Mouse (Mus musculus) kidney, adult 10 weeks (tissue): ENCODE measurements around the gene Krtap6-1. TPM values are rescaled to one million over a fixed set of nuclear protein-coding genes. Genes with fewer than 3 reads are reported as not detected.

Experiments
- polyA plus RNA-seq: library from polyadenylated mRNA; stranded (reverse); fragments of 350-450 nt; fragmentation: Illumina TruSeq; extraction: RNeasy Lipid Tissue Mini Kit (QIAGEN cat#74804); gene quantifications from one replicate; pipeline ENCODE4 v1.2.3, GENCODE M21; 2014; ENCODE audit warnings: low read depth, low replicate concordance

The Krtap6-1 gene
- not detected for polyA plus RNA-seq

DNA sequence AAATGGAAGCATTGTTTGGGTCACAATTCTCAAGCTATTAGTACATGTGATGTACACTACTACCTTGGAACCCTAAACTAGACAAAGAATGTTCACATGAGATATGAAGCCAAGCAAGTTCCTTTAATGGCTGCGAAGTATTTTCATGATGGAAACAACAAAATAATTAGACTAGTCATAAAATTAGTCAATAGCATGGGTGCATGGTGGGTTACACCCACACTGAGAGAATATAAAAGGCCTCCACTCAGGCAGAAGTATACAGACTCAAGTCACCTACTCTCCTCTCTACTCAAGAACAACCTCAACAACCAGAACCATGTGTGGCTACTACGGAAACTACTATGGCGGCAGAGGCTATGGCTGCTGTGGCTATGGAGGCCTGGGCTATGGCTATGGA is at the start of gene Krtap6-1:
Gene Krtap6-1 (plus strand): TSS at position 301 of the 400 bp plus-strand sequence.

DNA sequence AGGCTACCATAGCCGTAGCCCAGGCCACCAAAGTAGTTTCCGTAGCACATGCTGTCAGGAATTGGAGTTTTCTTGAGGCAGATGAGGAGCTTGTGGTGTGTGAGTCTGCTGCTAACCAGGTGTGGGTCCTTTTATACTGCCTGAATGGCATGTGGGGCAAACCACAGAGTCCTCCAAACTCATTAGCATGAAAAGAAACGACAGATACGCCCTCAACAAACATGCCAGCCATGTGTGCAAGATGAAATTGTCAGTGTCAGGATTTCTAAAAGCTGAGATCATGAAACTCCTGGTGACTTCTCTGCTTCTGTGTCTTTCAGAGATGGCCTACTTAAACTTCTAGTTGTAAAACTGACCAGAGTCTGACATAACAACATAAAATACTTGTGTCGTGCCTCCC is 20.8 kb upstream of the Krtap6-1 start, which contains the start of gene Krtap22-2:
Gene Krtap22-2 (minus strand): TSS at position 101 of the 400 bp plus-strand sequence.

DNA sequence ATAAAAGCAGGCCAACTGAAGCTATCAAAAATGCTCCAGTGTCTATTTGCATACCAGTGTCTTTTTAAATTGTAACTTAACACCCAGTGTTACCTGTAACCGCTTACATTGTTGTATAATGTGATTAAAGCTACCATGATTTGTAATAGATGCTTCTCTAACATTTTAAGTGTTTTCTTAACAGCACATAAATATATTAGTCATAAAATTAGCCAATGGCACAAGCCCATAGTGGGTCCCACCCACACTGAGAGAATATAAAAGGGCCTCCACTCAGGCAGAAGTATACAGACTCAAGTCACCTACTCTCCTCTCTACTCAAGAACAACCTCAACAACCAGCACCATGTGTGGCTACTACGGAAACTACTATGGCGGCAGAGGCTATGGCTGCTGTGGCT is 16.5 kb upstream of the Krtap6-1 start, which contains the start of gene Gm10229:
Gene Gm10229 (plus strand): TSS at position 301 of the 400 bp plus-strand sequence.

DNA sequence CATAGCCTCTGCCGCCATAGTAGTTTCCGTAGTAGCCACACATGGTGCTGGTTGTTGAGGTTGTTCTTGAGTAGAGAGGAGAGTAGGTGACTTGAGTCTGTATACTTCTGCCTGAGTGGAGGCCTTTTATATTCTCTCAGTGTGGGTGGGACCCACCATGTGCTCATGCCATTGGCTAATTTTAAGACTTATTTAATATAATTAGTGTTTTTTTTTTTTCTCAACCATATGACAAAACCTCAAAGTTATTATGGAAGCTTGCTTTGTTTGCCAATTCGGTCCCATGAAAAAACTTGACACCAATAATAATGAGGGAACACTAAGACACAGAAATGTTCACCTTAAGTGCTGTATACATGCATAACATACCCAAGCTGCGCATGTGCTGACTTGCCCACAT is 9.9 kb downstream of the Krtap6-1 start, which contains the start of gene Gm10228:
Gene Gm10228 (minus strand): TSS at position 101 of the 400 bp plus-strand sequence.

DNA sequence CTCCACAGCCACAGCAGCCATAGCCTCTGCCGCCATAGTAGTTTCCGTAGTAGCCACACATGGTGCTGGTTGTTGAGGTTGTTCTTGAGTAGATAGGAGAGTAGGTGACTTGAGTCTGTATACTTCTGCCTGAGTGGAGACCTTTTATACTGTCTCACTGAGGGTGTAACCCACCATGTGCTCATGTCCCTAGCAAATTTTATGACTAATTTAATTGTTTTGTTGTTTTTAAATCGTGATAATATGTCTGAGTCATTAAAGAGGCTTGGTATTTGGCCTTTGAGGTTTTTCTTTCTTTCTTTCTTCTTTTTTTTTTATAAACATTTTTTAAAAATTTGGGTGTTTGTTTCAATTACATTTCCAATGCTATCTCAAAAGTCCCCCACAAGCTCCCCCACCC is 16.3 kb downstream of the Krtap6-1 start, which contains the start of gene Krtap6-5:
Gene Krtap6-5 (minus strand): TSS at position 101 of the 400 bp plus-strand sequence.

DNA sequence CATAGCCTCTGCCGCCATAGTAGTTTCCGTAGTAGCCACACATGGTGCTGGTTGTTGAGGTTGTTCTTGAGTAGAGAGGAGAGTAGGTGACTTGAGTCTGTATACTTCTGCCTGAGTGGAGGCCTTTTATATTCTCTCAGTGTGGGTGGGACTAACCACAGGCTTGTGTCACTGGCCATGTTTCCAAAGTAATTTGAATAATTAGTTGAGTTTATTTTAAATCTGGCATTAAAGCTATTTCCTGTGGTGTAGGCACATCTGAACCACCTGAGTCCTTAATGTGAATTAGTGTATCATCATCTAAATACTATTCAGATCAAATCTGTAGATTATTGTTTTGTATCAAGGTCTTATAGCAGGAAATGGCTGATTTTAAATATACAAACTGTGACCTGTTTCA is 32.4 kb downstream of the Krtap6-1 start, which contains the start of gene 1110025L11Rik:
Gene 1110025L11Rik (minus strand): TSS at position 101 of the 400 bp plus-strand sequence.

Other genes with a start within 250 kb of the Krtap6-1 start
- gene Gm20741, start 219.5 kb upstream of the Krtap6-1 start, polyA plus RNA-seq: not detected
- gene Krtap15, start 211.5 kb upstream of the Krtap6-1 start, polyA plus RNA-seq: not detected
- gene Krtap14, start 205.6 kb upstream of the Krtap6-1 start, polyA plus RNA-seq: not detected
- gene Krtap19-1, start 162.3 kb upstream of the Krtap6-1 start, polyA plus RNA-seq: not detected
- gene Krtap19-2, start 157.4 kb upstream of the Krtap6-1 start, polyA plus RNA-seq: not detected
- gene Krtap19-3, start 153.7 kb upstream of the Krtap6-1 start, polyA plus RNA-seq: not detected
- not detected for gene Krtap19-4, start 146.6 kb upstream of the Krtap6-1 start, polyA plus RNA-seq
- not detected for gene Krtap19-5, start 135.2 kb upstream of the Krtap6-1 start, polyA plus RNA-seq
- gene Krtap19-9b, start 99.4 kb upstream of the Krtap6-1 start, polyA plus RNA-seq: not detected
- gene Krtap16-3, start 68.8 kb upstream of the Krtap6-1 start, polyA plus RNA-seq: not detected
- gene Krtap22-2, start 20.9 kb upstream of the Krtap6-1 start, polyA plus RNA-seq: not detected
- gene Gm10229, start 16.4 kb upstream of the Krtap6-1 start, polyA plus RNA-seq: not detected
- not detected for gene Gm10228, start 9.8 kb downstream of the Krtap6-1 start, polyA plus RNA-seq
- not detected for gene Krtap6-5, start 16.2 kb downstream of the Krtap6-1 start, polyA plus RNA-seq
- not detected for gene 1110025L11Rik, start 32.3 kb downstream of the Krtap6-1 start, polyA plus RNA-seq
- not detected for gene Krtap6-3, start 52.3 kb downstream of the Krtap6-1 start, polyA plus RNA-seq
- not detected for gene Gm6358, start 109.2 kb downstream of the Krtap6-1 start, polyA plus RNA-seq
- gene Gm10061, start 119.4 kb downstream of the Krtap6-1 start, polyA plus RNA-seq: not detected
- gene Gm9789, start 126.3 kb downstream of the Krtap6-1 start, polyA plus RNA-seq: not detected
- gene Gm7735, start 137.8 kb downstream of the Krtap6-1 start, polyA plus RNA-seq: not detected
- gene 1110057P08Rik, start 143.0 kb downstream of the Krtap6-1 start, polyA plus RNA-seq: not detected
- not detected for gene Krtap20-2, start 174.2 kb downstream of the Krtap6-1 start, polyA plus RNA-seq